Mouse (Mus musculus): ENCODE measurements around the gene Mttp. TPM values are rescaled to one million over a fixed set of nuclear protein-coding genes. Genes with fewer than 3 reads are reported as not detected.

The Mttp gene
- total and polyA plus RNA-seq, 3 experiments: 2.5 to 4.4 TPM; not detected in 1

GRCm38 (mm10) chr3:138105056-138105455 is 39.7 kb downstream of the Mttp start:
- TF ChIP-seq ETS1 (IDR thresholded peaks at IDR 0.05; ENCODE audit: low read depth, low read length) (no peak), MYC (IDR thresholded peaks at IDR 0.05; ENCODE audit: low read depth, low read length) (no peak), CHD2 (IDR thresholded peaks at IDR 0.05; ENCODE audit: low read length) (no peak), MAFK (IDR thresholded peaks at IDR 0.05; ENCODE audit: borderline replicate concordance, low read depth, low read length) (no peak), SIN3A (IDR thresholded peaks at IDR 0.05; ENCODE audit: low read length) (no peak), MEF2A (IDR thresholded peaks at IDR 0.05; ENCODE audit: extremely low read depth, insufficient replicate concordance, low read depth, low read length, poor library complexity, severe bottlenecking) (no peak), POLR2A (IDR thresholded peaks at IDR 0.05; ENCODE audit: control insufficient read depth in 1 of 2, insufficient read depth in 1 of 2, low read depth in 1 of 2, low read length in 2 of 2, poor library complexity in 1 of 2) (no peak), ZMIZ1 (IDR thresholded peaks at IDR 0.05; ENCODE audit: low read depth, low read length) (no peak), MXI1 (IDR thresholded peaks at IDR 0.05; ENCODE audit: low read depth, low read length) (no peak), GABPA (IDR thresholded peaks at IDR 0.05; ENCODE audit: low read depth, low read length) (no peak), ZC3H11A (IDR thresholded peaks at IDR 0.05; ENCODE audit: low read depth, low read length) (no peak), ZKSCAN1 (IDR thresholded peaks at IDR 0.05; ENCODE audit: low read depth, low read length) (no peak), RCOR1 (IDR thresholded peaks at IDR 0.05; ENCODE audit: low read depth, low read length) (no peak), KAT2A (conservative IDR thresholded peaks at IDR 0.05; ENCODE audit: low read depth, low read length) (no peak), HCFC1 (IDR thresholded peaks at IDR 0.05; ENCODE audit: low read depth, low read length) (no peak), MAZ (IDR thresholded peaks at IDR 0.05; ENCODE audit: low read depth, low read length) (no peak), SMC3 (IDR thresholded peaks at IDR 0.05; ENCODE audit: low read depth, low read length) (no peak)

GRCm38 (mm10) chr3:138103690-138104089 is 41.1 kb downstream of the Mttp start:
- DNase-seq (ENCODE audit: low read depth, low spot score): no peak
- Histone ChIP-seq H3K79me2 (ENCODE audit: control insufficient read depth, insufficient read depth, low read length, poor library complexity) (no peaks in the 10 kb centered on the region), H3K27me3 (ENCODE audit: control insufficient read depth in 1 of 2, insufficient read depth in 2 of 2, low read length in 2 of 2) (no peaks in the 10 kb centered on the region), H3K4me3 (ENCODE audit: control insufficient read depth in 1 of 2, insufficient read depth in 1 of 2, low read depth in 2 of 2, low read length in 2 of 2) (no peak overlapping the region), H3K36me3 (ENCODE audit: control insufficient read depth in 1 of 2, insufficient read depth in 2 of 2, low read length in 2 of 2) (no peaks in the 10 kb centered on the region), H3K27ac (ENCODE audit: control insufficient read depth, low read depth, low read length) (no peak overlapping the region), H3K4me1 (ENCODE audit: control insufficient read depth in 1 of 2, insufficient read depth in 2 of 2, low read length in 2 of 2) (no peaks in the 10 kb centered on the region), H3K9ac (ENCODE audit: control insufficient read depth, low read depth, low read length, poor library complexity, severe bottlenecking) (no peak overlapping the region), H3K9me3 (replicated peaks; ENCODE audit: insufficient read depth, low read length) (no peaks in the 10 kb centered on the region)
- TF ChIP-seq TAL1 (IDR thresholded peaks at IDR 0.05; ENCODE audit: low read length) (no peak), CHD1 (IDR thresholded peaks at IDR 0.05; ENCODE audit: low read depth, low read length) (no peak), SIN3A (IDR thresholded peaks at IDR 0.05; ENCODE audit: low read length) (no peak), E2F4 (IDR thresholded peaks at IDR 0.05; ENCODE audit: borderline replicate concordance, low read depth, low read length) (no peak), GABPA (IDR thresholded peaks at IDR 0.05; ENCODE audit: low read depth, low read length) (no peak), ZKSCAN1 (IDR thresholded peaks at IDR 0.05; ENCODE audit: low read depth, low read length) (no peak)

More at GRCm38 (mm10) chr3:138105056-138105455, 39.7 kb downstream of the Mttp start:
- Histone ChIP-seq H3K79me2 (ENCODE audit: control insufficient read depth, insufficient read depth, low read length, poor library complexity) (no peaks in the 10 kb centered on the region), H3K9me3 (replicated peaks; ENCODE audit: insufficient read depth, low read length) (no peaks in the 10 kb centered on the region), H3K4me3 (ENCODE audit: control insufficient read depth in 1 of 2, insufficient read depth in 1 of 2, low read depth in 2 of 2, low read length in 2 of 2) (no peak overlapping the region), H3K27me3 (ENCODE audit: control insufficient read depth in 1 of 2, insufficient read depth in 2 of 2, low read length in 2 of 2) (no peaks in the 10 kb centered on the region), H3K27ac (ENCODE audit: control insufficient read depth, low read depth, low read length) (no peak overlapping the region), H3K9ac (ENCODE audit: control insufficient read depth, low read depth, low read length, poor library complexity, severe bottlenecking) (no peak overlapping the region), H3K4me1 (ENCODE audit: control insufficient read depth in 1 of 2, insufficient read depth in 2 of 2, low read length in 2 of 2) (no peaks in the 10 kb centered on the region), H3K36me3 (ENCODE audit: control insufficient read depth in 1 of 2, insufficient read depth in 2 of 2, low read length in 2 of 2) (no peaks in the 10 kb centered on the region)
- DNase-seq (ENCODE audit: low read depth, low spot score): no peak

All from MEL (cell line).